8 mouse cellular contexts compared by ENCODE assay signal in the genomic region with DNA sequence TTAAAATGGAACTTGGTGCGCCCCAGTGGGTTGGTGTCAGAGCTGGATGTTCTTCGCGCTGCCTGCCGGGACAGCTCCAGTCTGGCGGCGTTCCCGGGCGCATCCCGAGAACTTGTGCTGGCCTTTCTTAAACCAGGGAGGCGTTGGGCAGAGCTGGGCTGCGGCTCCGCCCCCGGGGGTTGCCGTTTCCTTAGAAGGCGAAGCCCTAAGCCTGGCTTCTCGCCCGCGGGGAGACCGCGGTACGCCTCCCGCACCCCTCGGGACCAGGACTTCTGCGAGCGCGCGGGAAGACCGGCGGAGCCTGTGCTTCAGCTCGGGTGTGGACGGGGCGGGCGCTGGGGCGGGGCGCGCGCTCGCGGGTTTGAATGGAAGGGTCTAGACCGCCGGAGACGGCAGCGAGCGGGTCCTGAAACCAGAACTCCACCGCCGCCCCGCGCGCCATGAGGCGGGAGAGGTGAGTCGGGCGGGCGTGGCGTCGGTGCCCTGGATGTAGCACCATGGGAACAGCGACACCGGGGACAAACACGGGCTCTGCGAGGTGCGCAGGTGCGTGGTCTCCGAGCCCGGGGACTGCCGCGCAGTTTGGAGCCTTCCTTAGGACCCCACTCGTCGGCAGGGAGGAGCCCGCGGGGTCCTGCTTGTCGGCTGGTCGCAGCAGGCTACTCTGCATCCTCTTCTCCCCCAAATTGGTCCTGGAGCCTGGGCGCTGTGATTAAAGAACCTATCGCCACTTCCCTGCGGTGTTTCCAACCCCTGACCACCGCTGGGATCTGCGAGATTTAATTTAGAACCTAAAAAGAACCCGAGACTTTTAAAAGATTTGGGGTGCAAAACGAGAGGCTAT. TPM values are rescaled to one million over a fixed set of nuclear protein-coding genes. Genes with fewer than 3 reads are reported as not detected.
DNase-seq lines count a peak whose midpoint lies in the region; ATAC-seq lines count a peak whose summit lies in the region.

A gene (plus strand): TSS at position 260 of the 844 bp plus-strand sequence.

- peak within 1 kb of the TSS; percentile 69 for H3K4me3 ChIP-seq in hindbrain, embryonic 10.5 days

- H3K4me1 ChIP-seq in hindbrain, embryonic 10.5 days (replicated peaks) = peaks cover 36% of the 10 kb centered on the region

- ATAC-seq in inflammation-experienced regulatory T-cells, adult 6 months = no peak

- peak within 1 kb of the TSS; percentile 87 for H3K27ac ChIP-seq in hindbrain, embryonic 10.5 days

- peaks cover 6% of the 10 kb centered on the region; the same call in 1 of the 2 replicates for H3K36me3 ChIP-seq in hindbrain, embryonic 10.5 days

- DNase-seq in adipocyte (ENCODE audit: low spot score) = peak; percentile 87
- DNase-seq in cerebellum, postnatal 10 days = peak; percentile 89 to 92
- DNase-seq in frontal cortex, postnatal 10 days (ENCODE audit: low spot score in 2 of 2) = peak; percentile 59 to 62
- peak; percentile 71 for DNase-seq in hindbrain, embryonic 10.5 days (ENCODE audit: low spot score)
- peak; percentile 57 to 63 for DNase-seq in layer of hippocampus, postnatal 14 days (ENCODE audit: low spot score in 2 of 2)
- DNase-seq in lung, postnatal 10 days = peak; percentile 92
- DNase-seq in retina, postnatal 7 days (ENCODE audit: low read depth, low spot score) = peak; percentile 21

- 0 out of 2 replicates have a peak, but pooled peaks cover 13% of the 10 kb centered on the region for H3K9me3 ChIP-seq in hindbrain, embryonic 10.5 days

- under 1% methylated on average over 78 of the region's 78 CpGs for WGBS in hindbrain, embryonic 10.5 days

- peaks cover 39% of the 10 kb centered on the region for H3K27me3 ChIP-seq in hindbrain, embryonic 10.5 days (ENCODE audit: insufficient read depth, poor library complexity, severe bottlenecking)

RNA-seq across cellular contexts. Expression of the gene that starts here (rescaled TPM):
- 38.7 and 41.6 TPM in 2 replicates for polyA plus RNA-seq in hindbrain, embryonic 10.5 days (2016; fragmentation: Nextera tagmentation; extraction: Ambion mirVana)
- 10 to 100 TPM; 85.2 to 95.5 TPM for total RNA-seq in layer of hippocampus, postnatal 14 days (2021)
- not detected for polyA plus RNA-seq in inflammation-experienced regulatory T-cells, adult 6 months (2017; shearing (Covaris generic))

Comparison
In these comparisons a context has a peak if more than half of its experiments do, and no peak if none do; other contexts are left out.
1. RNA of the gene that starts here (polyA plus RNA-seq): 38.7 to 41.6 TPM in hindbrain, embryonic 10.5 days; not detected in inflammation-experienced regulatory T-cells, adult 6 months; every median in the first group is over 10 times any median in the second.
2. DNase-seq: peak in every context shown above with its lines; median percentile 92 in lung, postnatal 10 days; 90 in cerebellum, postnatal 10 days; 87 in adipocyte; 71 in hindbrain, embryonic 10.5 days; 60 in frontal cortex, postnatal 10 days; 60 in layer of hippocampus, postnatal 14 days; 21 in retina, postnatal 7 days.